Mouse (Mus musculus): ENCODE measurements at regions not wholly inside any gene's neighbourhood (a gene's known extent, or its start where the extent isn't known, plus 50 kb on each side); places are given as distances from the start of the nearest gene placed in this dataset.

DNA sequence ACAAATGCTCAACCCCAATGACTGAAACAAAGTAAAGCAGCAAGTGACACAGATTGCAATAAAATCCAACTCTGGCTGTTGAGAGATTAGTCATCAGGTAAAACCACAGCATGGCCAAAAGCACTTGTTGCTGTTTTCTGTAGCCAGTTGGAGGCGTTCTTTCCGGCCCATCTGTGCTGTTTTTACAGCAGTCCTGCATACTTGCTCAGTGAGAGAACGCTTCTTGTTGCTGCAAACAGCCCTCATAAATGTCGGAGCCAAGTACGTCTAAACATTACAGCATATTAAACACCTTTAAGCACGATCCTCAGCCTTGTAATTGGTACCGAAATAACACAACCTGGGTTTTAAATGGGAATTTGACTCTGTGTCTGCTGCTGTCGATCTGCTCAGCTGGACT, 65.6 kb upstream of the Hs3st3a1 start:
- ChIA-PET CTCF (interaction anchor here in 1 of 4 experiments (0.6 kb wide), 1 partner anchor 123 kb away, joined by 5 read pairs; no protein-coding TSS in a partner anchor), POLR2A (no interaction called here)

DNA sequence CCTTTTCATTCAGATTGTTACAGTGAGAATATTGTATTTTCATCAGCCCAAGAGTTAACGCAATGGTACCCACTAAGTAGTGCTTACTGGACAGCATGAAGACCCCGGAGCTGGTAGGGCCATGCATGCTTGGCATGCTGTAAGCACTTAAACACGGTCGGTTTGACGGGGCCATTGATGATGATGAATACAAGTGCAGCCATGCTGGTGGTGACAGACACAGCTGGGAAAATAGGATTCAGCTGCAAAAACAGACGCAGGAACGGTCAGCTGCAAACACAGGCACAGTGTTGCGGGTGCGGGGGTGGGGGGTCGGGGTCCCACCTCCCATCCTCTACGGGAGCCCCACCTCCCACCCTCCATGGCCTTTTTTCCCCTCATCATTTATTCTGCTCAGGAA, 99.7 kb upstream of the Hs3st3a1 start:
- ChIA-PET POLR2A (no interaction called here), CTCF (no interaction called here)

DNA sequence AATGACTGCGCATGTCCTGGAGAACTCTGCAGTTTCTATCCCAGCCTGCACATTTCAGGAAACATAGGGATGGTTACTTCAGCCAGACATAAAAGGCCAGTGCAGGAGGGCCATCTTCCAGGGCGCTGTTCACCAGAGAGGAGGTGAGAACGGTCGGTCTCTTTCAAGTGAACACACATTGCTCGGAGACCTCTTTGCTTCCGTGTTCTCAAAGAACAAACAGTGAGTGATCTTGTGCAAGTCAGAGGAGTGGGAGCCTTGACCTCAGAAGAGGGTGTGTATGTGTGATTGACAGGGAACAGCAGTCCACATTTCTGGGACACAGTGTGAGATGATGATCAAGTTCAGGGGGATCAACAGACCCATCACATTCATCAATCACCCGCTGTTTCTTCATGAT, 102.7 kb upstream of the Hs3st3a1 start:
- CTCF ChIA-PET: interaction anchor here in 1 of 4 experiments (0.6 kb wide), 1 partner anchor 702 kb away, joined by 9 read pairs; no protein-coding TSS in a partner anchor
- POLR2A ChIA-PET: no interaction called here

DNA sequence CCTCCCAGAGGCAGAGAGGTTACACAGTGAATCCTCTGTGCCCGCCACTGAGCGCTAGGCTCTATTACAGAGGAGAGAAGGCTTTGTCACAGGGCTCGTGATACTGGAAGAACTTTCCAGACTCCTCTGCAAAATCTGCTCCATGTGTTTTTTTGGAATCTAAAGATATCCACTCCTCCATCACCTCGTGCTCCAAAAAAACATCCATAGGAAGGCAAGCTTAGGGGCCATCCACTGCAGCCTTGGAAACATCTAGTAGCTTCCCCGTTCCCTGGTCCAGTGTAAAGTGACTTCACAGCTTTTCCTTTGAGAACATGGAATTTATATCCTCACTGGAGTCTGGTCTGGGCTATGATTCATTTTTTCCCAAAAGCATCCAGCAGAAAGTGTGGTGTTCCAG, 103.3 kb upstream of the Hs3st3a1 start:
- CTCF ChIA-PET: interaction anchor here in 1 of 4 experiments (0.6 kb wide), 1 partner anchor 702 kb away, joined by 9 read pairs; no protein-coding TSS in a partner anchor
- POLR2A ChIA-PET: no interaction called here

DNA sequence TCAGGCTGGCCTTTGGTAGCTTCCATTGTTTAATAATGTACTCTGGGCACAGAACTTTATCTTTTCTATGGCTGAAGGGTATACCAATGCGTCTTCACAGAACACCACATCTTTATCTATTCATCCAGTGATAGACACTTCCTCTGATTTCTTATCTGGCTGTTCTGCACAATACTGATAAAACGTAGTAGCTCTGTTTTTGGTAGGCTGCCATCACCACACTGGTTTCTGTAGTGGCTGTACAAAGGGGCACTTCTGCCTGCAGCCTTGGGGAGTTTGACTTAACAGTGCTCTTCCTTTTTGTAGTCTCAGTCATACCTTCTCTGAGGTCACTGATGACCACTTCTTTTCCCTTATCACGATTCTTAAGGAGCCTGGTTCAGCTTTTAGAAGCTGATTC, 106.0 kb upstream of the Hs3st3a1 start:
- POLR2A ChIA-PET: no interaction called here
- CTCF ChIA-PET: interaction anchor here in 1 of 4 experiments (0.6 kb wide), 1 partner anchor 54 kb away, joined by 4 read pairs; no protein-coding TSS in a partner anchor

DNA sequence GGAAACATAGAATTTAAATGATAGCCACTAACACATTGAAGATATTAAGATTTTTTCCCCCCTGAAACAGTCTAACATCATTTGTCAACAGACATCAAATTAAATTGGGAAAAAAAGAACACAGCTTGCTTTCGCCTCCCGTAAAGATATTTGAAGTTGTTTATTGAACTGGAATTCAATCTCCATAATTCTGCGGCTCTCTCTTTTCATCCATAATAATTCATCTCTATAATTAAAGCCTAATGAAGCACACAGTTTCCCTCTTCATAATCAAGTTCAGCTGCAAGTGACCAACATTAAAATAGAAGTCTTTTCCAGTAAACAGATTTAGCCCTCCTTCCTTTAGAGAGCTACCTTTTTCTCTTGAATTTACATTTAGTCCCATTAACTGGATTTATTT, 107.4 kb upstream of the Hs3st3a1 start:
- POLR2A ChIA-PET: no interaction called here

DNA sequence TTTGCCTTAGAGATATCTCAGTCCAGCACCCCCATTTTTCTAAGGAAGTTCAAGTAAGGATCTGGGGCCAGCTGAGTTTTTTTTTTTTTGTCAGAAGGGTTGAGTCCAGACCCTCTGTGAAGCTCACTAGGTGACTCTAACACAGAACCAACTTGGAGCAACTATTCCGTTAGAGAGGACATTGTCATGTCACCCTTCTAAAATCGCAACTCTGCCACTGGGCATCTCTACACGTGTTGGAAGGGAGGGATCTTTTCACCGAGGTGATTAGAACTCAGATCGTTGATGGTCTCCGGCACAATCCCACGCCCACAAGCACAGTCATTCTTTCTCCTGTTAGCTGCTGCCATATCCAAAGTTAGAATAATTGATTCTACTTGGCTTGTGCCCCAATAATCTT, 108.5 kb upstream of the Hs3st3a1 start:
- CTCF ChIA-PET: interaction anchor here in 1 of 4 experiments (0.7 kb wide), 1 partner anchor 105 kb away, joined by 3 read pairs; no protein-coding TSS in a partner anchor
- POLR2A ChIA-PET: interaction anchor here in 1 of 4 experiments (0.5 kb wide), 1 partner anchor 69 kb away, joined by 3 read pairs; no protein-coding TSS in a partner anchor

More for the DNA sequence above, 107.4 kb upstream of the Hs3st3a1 start:
- CTCF ChIA-PET: no interaction called here

DNA sequence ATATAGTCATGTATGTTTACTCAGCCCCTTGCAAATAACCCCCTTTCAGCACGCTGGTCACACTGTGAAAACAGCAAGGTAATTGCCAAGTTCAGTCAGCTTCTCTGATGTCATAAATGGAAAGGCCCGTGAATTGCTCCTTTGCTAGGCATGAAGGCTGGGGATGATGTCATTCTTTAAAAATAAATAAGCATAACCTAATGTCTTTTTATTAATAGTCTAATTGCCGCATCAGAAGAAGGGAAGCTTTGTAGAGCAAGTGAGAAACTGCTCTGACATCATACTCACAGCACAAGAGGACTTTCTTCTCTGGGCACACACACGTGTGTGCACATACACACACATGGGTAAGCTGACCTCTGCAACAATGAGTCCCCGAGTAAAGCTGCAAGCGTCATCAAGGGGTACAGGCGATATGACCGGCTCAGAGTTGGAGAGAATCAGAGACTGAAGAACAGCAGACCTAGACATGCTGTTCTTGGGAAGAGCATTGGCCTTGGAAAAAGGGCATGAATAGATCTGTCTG, 113.2 kb upstream of the Hs3st3a1 start:
- ChIA-PET CTCF (no interaction called here), POLR2A (no interaction called here)

DNA sequence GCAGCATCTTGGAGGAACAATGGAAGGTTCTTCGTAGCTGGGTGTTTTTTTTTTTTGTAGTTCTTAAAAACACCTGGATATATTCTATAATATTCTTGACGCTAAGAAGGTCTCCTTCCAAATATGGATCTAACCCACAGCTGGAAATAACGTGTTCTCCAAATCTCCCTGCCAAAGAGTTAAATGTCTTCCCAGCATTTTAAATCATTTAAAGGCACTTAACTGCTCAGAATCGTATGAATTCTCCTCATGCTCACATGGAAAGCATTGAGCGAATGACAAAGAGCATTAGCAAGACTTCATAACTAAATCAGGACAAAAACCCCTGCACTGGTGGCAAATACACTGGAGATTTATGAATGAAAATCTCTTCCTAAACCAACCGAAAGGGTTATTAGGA, 117.7 kb upstream of the Hs3st3a1 start:
- POLR2A ChIA-PET: no interaction called here
- CTCF ChIA-PET: no interaction called here

DNA sequence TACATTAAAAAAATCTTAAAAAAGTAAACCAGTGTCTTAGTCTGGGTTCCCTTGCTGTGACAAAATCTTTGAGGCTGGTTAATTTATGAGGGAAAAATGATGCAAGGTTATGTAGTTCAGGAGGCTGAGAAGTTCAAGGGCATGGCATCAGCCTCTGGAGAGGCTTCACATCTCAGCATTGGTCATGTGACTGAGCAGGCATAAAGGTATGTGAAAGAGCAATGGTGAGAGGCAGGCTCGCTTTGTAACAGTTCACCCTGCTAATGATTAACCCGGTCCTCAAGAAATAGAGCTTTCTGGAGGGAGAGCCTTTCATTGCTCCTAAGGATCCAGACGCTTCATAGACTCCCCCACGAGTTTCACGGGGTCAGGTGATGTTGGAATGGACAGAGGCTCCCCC, 120.1 kb upstream of the Hs3st3a1 start:
- ChIA-PET CTCF (no interaction called here), POLR2A (interaction anchor here in 2 of 4 experiments (0.6 to 0.8 kb wide), 2 partner anchors 58 to 478 kb away, joined by 3 to 4 read pairs; no protein-coding TSS in a partner anchor)

DNA sequence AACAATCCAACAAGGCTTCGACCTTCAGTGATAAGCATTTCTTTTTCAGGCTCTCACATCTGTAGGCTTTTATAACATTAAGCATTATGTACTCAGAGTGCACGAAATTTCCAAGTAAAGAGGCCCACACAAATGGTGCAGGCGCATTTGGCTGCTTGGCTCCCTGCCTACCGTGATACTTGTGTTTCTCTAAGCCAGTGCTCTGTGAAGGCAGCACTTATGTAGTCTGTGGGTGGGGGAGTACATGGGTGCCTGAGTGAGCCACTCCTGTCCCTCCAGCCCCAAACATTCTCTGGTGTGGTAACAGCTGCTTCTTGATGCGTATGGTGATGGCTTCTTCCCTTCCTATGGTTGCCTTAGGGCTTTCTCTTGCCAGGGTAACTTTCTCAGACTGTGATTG, 121.9 kb upstream of the Hs3st3a1 start:
- ChIA-PET POLR2A (no interaction called here), CTCF (no interaction called here)

DNA sequence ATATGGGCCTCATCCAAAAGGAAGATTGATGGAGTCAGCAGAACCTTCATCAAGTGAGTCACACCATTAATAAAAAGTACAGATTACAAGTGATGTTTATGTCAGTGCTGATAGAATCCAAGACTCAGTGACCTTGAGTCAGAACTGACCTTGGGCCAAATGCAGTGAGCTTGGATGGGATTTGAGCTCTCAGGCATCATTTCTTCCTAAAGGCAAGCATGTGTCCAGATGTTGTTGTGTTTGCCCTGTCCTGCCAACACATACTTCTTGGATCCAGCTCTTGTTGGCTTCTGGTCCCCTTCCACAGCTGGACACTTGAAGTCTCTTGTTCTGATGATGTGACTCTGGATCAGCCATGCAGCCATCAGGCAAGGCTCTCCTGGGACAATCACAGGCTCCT, 125.3 kb upstream of the Hs3st3a1 start:
- POLR2A ChIA-PET: no interaction called here
- CTCF ChIA-PET: no interaction called here

DNA sequence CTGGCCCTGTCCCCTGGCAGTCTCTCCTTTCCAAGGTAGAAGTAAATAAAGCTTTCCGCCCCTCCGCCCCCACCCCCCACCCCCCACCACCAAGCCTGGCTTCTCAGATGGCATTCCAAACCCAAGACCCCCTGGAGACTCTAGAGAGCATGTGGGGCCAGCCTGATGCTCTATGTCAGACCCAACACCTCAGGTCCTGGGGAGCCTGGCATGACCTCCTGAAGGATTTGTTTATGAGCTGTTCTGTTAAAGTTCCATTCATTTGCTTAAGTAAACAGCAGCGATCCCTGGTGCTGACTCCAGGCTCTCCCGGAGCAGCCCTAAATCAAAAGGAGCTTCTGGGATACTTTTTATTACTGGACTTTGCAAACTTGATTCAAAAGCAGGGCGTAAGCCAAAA, 137.3 kb upstream of the Hs3st3a1 start:
- POLR2A ChIA-PET: interaction anchor here in 2 of 4 experiments (0.8 to 1.2 kb wide), 2 partner anchors 9 to 271 kb away, joined by 3 to 4 read pairs; no protein-coding TSS in a partner anchor
- CTCF ChIA-PET: no interaction called here

DNA sequence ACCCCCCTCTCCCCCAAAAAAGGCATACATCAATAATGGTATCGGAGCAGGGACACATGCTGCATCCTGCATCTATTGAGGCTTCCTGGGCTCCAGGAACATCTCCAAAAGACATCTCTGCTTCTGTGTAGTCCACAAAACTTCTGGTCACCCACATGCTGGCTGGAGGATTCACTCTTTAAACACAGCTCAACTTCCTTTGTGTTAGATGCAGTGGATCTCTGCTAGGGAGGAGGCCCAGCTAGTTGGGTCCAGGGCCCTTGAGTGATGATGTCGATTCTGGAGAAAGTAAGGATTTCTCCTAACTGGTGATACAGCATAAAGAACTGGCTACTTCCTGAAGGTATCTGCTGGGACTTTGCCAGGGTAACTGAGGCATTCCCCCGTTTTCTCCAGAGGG, 146.9 kb upstream of the Hs3st3a1 start:
- ChIA-PET POLR2A (no interaction called here), CTCF (no interaction called here)

DNA sequence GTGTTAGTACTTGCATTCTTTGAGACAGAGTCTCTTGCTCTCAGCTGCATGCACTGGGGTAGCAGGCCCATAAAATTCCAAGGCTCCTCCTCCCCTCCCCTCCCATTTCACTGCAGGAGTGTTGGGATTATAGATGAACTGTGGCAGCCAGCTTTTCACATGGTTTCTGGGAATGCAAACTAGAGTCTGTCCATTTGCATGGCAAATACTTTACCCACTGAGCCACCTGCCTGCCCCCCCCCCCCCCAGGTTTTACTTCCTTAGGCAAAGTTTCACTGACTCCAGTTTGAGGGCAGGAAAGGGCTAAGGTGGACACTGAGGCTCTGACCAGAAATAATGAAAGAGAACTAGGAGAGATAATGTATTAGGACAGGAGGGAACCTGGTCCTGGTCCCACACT, 147.6 kb upstream of the Hs3st3a1 start:
- ChIA-PET CTCF (no interaction called here), POLR2A (interaction anchor here in 1 of 4 experiments (0.7 kb wide), 1 partner anchor 107 kb away, joined by 3 read pairs; no protein-coding TSS in a partner anchor)

DNA sequence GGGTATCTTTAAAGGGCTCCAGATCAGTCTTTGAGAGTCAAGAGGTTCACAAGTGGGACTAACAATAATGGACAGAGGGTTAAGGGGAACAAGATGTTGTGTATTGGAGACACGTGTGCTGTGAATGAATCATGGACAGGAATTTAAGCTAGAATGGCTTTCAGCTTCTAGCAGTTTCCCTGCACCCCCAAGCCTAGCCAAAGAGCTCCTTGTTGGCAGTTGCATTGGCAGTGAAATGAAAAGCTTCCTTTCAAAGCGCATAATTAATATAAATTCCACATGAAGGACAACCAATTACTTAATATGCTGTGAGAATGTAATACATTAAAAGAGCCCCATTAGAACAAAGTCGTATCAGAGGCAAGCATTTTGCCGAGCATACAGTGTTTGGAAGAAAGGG, 153.4 kb upstream of the Hs3st3a1 start:
- CTCF ChIA-PET: no interaction called here
- POLR2A ChIA-PET: no interaction called here

DNA sequence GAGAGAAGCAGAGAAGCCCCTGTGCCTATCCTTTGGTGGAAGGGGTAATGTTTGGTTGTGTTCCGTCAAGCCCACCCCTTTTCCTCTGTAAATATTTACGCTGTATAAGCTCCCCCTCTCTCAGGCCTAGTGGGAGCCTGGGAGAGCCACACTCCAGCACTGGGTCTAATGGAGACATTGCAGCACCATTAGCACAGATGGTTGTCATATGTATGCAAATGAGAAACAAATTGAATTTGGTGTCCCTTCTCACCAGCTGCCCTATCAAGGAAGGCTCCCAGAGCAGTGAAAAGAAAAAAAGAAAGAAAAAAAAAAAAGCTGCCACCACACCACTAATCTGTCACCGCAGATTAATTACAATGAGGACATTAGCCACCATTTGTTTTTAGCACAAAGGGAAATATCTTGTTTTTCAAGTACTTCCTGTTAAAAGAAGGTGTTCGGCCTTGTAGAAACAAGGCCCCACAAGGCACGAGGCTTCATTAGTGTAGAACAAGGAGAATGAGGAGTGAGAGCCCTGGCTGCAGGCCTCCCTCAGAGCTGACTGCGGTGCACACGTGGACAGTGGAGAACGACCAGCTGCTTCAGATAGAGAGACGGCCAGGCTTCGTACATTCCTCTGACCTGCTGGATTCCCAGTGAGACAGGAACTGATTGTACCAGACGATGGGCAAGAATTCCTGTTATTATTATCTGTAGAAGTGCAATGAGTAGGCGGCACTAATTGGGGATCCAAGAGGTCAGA, 156.7 kb upstream of the Hs3st3a1 start:
- POLR2A ChIA-PET: interaction anchor here in 2 of 4 experiments (0.6 to 0.7 kb wide), 2 partner anchors 365 to 393 kb away, joined by 3 read pairs; no protein-coding TSS in a partner anchor

DNA sequence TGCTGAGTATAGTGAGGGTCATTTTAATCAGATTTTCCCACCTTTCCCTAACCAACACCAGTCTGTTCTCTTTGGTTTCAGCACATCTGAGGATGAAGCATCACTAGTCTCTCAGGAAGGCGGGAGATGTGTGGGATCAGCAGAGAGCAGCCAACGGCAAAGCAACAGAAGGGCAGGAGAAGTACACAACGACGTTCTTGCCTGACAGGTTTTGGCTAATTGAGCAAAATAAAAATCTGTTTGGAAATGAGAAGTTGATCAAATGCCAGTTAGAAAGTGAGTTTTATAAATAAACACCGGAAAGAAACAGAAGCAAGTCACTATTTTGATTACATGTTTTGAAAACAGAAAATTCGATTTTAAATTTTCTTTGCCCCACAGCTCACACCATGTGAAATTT, 161.4 kb upstream of the Hs3st3a1 start:
- ChIA-PET POLR2A (interaction anchor here in 1 of 4 experiments (1.1 kb wide), 1 partner anchor 10 kb away, joined by 3 read pairs; no protein-coding TSS in a partner anchor), CTCF (no interaction called here)

More for the DNA sequence above, 156.7 kb upstream of the Hs3st3a1 start:
- CTCF ChIA-PET: no interaction called here

DNA sequence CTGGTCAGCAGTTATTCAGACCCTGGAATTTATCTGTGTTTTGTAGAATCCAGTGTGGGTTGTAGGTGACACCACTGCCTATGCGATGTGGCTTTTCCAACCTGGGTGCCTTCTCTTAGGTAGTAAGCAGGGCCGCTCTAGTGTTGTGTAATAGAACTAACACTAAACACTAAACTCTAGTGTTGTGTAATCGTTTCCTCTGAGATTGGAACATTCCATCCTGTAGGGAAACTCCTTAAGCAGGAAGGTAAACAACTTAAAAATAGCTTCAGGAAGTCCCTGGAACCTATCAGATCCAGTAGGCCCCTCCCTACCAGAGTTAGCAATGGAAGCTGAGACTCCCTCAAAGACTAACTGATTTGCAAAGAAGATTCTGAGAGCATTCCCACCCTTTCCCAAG, 161.9 kb upstream of the Hs3st3a1 start:
- ChIA-PET POLR2A (interaction anchor here in 1 of 4 experiments (1.1 kb wide), 1 partner anchor 9 kb away, joined by 3 read pairs; no protein-coding TSS in a partner anchor), CTCF (no interaction called here)

DNA sequence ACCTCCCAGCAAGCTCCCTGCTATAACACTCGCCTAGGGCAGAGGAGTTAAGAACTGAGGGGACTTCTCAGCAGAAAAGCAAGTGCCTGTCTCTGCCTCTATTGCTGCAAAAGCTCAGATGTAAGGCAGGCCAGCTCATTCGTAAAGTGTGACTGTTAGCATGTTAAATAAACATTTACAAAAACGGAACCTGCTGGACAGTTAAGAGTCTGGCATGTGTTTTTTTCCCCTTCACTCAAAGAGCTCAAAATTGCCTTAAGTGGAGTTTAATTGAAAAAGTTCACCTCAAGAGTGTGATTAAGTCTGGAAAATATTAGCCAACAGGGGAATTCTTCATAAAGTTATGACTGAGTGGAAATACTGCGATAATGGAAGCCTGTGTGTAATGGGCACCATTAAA, 167.0 kb upstream of the Hs3st3a1 start:
- POLR2A ChIA-PET: no interaction called here
- CTCF ChIA-PET: interaction anchor here in 1 of 4 experiments (0.8 kb wide), 1 partner anchor 47 kb away, joined by 3 read pairs; no protein-coding TSS in a partner anchor

DNA sequence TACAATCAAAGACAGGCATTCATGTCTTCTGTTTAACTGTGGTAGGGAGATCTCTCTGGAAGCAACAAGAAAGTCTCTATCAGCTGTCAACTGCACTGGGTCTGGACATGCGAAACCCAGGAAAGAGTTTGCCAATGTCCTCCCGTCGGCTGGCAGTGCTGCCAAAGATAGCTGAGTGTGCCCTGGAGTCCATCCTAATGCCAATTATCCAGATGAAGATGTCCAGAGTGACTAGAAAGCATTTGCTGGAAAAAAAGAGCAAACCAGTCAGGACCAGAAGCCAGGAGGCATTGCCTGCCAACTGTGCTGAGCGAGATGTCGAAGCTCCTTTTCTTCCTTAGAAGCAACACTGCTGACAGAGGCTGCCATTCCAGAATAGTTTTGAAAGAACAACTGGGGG, 167.6 kb upstream of the Hs3st3a1 start:
- POLR2A ChIA-PET: no interaction called here

More for the DNA sequence above, 167.6 kb upstream of the Hs3st3a1 start:
- CTCF ChIA-PET: interaction anchor here in 1 of 4 experiments (0.8 kb wide), 1 partner anchor 47 kb away, joined by 3 read pairs; no protein-coding TSS in a partner anchor
